In genomic region chr16:88372034-88372433, GRCm38 (mm10) we compare ENCODE assay signal across 9 mouse cellular contexts.
DNase-seq lines count a peak whose midpoint lies in the region; ATAC-seq and TF ChIP-seq lines count a peak whose summit lies in the region.
"Had no signal": no experiment of that assay in that cellular context is flagged by ENCODE, and none has a peak within 500 bp of the region (broad histone marks: within the 10 kb centered on the region; RNA-seq: fewer than 3 reads in every experiment).

No protein-coding gene starts in this region.

- no peaks in the 10 kb centered on the region for H3K36me3 ChIP-seq in neural tube, embryonic 11.5 days (ENCODE audit: control insufficient read depth, insufficient read depth, low read length)
- H3K36me3 ChIP-seq in neural tube, embryonic 15.5 days = no peaks in the 10 kb centered on the region
- H3K36me3 ChIP-seq in forebrain, embryonic 11.5 days (ENCODE audit: control insufficient read depth, insufficient read depth, low read length) = no peaks in the 10 kb centered on the region
- no peaks in the 10 kb centered on the region for H3K36me3 ChIP-seq in limb, embryonic 11.5 days (ENCODE audit: control insufficient read depth, insufficient read depth, low read length)
- H3K36me3 ChIP-seq: liver, embryonic 15.5 days had no signal

- H3K4me2 ChIP-seq in neural tube, embryonic 11.5 days (ENCODE audit: low read depth) = no peak overlapping the region
- H3K4me2 ChIP-seq in neural tube, embryonic 15.5 days = no peak overlapping the region
- no peak overlapping the region for H3K4me2 ChIP-seq in forebrain, embryonic 11.5 days (ENCODE audit: low read depth, low read length, severe bottlenecking)
- no peak overlapping the region for H3K4me2 ChIP-seq in limb, embryonic 11.5 days (ENCODE audit: low read depth, severe bottlenecking)
- H3K4me2 ChIP-seq: liver, embryonic 15.5 days had no signal

- no peak overlapping the region for H3K4me3 ChIP-seq in neural tube, embryonic 11.5 days (ENCODE audit: low read depth, low read length)
- H3K4me3 ChIP-seq in neural tube, embryonic 15.5 days (replicated peaks) = no peak overlapping the region
- no peak overlapping the region for H3K4me3 ChIP-seq in forebrain, embryonic 11.5 days (ENCODE audit: low read depth, low read length)
- no peak overlapping the region for H3K4me3 ChIP-seq in limb, embryonic 11.5 days (ENCODE audit: low read depth, low read length)
- H3K4me3 ChIP-seq: liver, embryonic 15.5 days had no signal

- no peaks in the 10 kb centered on the region for H3K9me3 ChIP-seq in neural tube, embryonic 11.5 days (ENCODE audit: control insufficient read depth, low read length)
- H3K9me3 ChIP-seq in neural tube, embryonic 15.5 days (replicated peaks) = no peaks in the 10 kb centered on the region
- H3K9me3 ChIP-seq in forebrain, embryonic 11.5 days (ENCODE audit: control insufficient read depth, low read length) = no peaks in the 10 kb centered on the region
- H3K9me3 ChIP-seq in limb, embryonic 11.5 days (ENCODE audit: control insufficient read depth, low read length) = no peaks in the 10 kb centered on the region
- H3K9me3 ChIP-seq: liver, embryonic 15.5 days had no signal

- H3K4me1 ChIP-seq in neural tube, embryonic 11.5 days (ENCODE audit: control insufficient read depth, insufficient read depth, low read length) = no peaks in the 10 kb centered on the region
- H3K4me1 ChIP-seq in neural tube, embryonic 15.5 days = no peaks in the 10 kb centered on the region
- H3K4me1 ChIP-seq in forebrain, embryonic 11.5 days (replicated peaks; ENCODE audit: control insufficient read depth, insufficient read depth, low read length) = no peaks in the 10 kb centered on the region
- no peaks in the 10 kb centered on the region for H3K4me1 ChIP-seq in limb, embryonic 11.5 days (ENCODE audit: control insufficient read depth, insufficient read depth, low read length)
- H3K4me1 ChIP-seq: liver, embryonic 15.5 days had no signal

- no peak overlapping the region for H3K27ac ChIP-seq in neural tube, embryonic 11.5 days (ENCODE audit: low read depth, low read length)
- no peak overlapping the region for H3K27ac ChIP-seq in neural tube, embryonic 15.5 days (replicated peaks)
- no peak overlapping the region for H3K27ac ChIP-seq in forebrain, embryonic 11.5 days (ENCODE audit: low read depth, low read length)
- no peak overlapping the region for H3K27ac ChIP-seq in limb, embryonic 11.5 days (replicated peaks; ENCODE audit: low read depth, low read length)
- H3K27ac ChIP-seq: liver, embryonic 15.5 days had no signal

- DNase-seq in neural tube, embryonic 11.5 days (ENCODE audit: low spot score) = peak; percentile 49
- peak; percentile 86 for DNase-seq in brain, embryonic 14.5 days (ENCODE audit: low read depth)
- peak; percentile 56 for DNase-seq in forebrain, embryonic 11.5 days (ENCODE audit: low spot score)
- peak; percentile 61 for DNase-seq in kidney, adult 9 months
- peak; percentile 54 for DNase-seq in limb, embryonic 11.5 days (ENCODE audit: low spot score)
- DNase-seq in right cerebral cortex, postnatal 10 days (ENCODE audit: low spot score in 2 of 2) = peak; percentile 22 to 27
- DNase-seq in heart, postnatal 25 days (ENCODE audit: low spot score) = no peak

- H3K27me3 ChIP-seq in neural tube, embryonic 11.5 days (ENCODE audit: control insufficient read depth, insufficient read depth, low read length) = no peaks in the 10 kb centered on the region
- no peaks in the 10 kb centered on the region for H3K27me3 ChIP-seq in neural tube, embryonic 15.5 days (replicated peaks)
- H3K27me3 ChIP-seq in forebrain, embryonic 11.5 days (ENCODE audit: control insufficient read depth, insufficient read depth, low read length) = no peaks in the 10 kb centered on the region
- H3K27me3 ChIP-seq in limb, embryonic 11.5 days (ENCODE audit: control insufficient read depth, insufficient read depth, low read length) = no peaks in the 10 kb centered on the region
- H3K27me3 ChIP-seq: liver, embryonic 15.5 days had no signal

- intact Hi-C loops in heart, postnatal 25 days (cut with DNase I) = no loop called here

- H3K9ac ChIP-seq in neural tube, embryonic 11.5 days (ENCODE audit: low read length) = no peak overlapping the region
- no peak overlapping the region for H3K9ac ChIP-seq in neural tube, embryonic 15.5 days (replicated peaks)
- H3K9ac ChIP-seq in forebrain, embryonic 11.5 days (ENCODE audit: low read length) = no peak overlapping the region
- no peak overlapping the region for H3K9ac ChIP-seq in limb, embryonic 11.5 days (ENCODE audit: low read length)
- H3K9ac ChIP-seq: liver, embryonic 15.5 days had no signal

- ATAC-seq in neural tube, embryonic 11.5 days (ENCODE audit: insufficient read depth, low FRiP score, low TSS enrichment) = peak; percentile 82
- ATAC-seq in neural tube, embryonic 15.5 days (ENCODE audit: low FRiP score) = no peak
- ATAC-seq in forebrain, embryonic 11.5 days (replicated peaks; ENCODE audit: low FRiP score) = peak; percentile 89
- ATAC-seq in limb, embryonic 11.5 days (ENCODE audit: insufficient number of reproducible peaks, low FRiP score, low TSS enrichment, low read depth) = peak; percentile 63; the same call in 1 of the 2 replicates

- no peak for TF ChIP-seq POLR2A in brain, embryonic 14.5 days (IDR thresholded peaks at IDR 0.05; ENCODE audit: borderline replicate concordance, extremely low read depth, insufficient read depth, insufficient read length, poor library complexity, severe bottlenecking)

- WGBS in neural tube, embryonic 11.5 days = 38% methylated on average over 7 of the region's 7 CpGs
- WGBS in neural tube, embryonic 15.5 days = 40% methylated on average over 7 of the region's 7 CpGs
- 26% methylated on average over 7 of the region's 7 CpGs for WGBS in forebrain, embryonic 11.5 days
- WGBS in limb, embryonic 11.5 days = 38% methylated on average over 7 of the region's 7 CpGs

- TF ChIP-seq CTCF in brain, embryonic 14.5 days (IDR thresholded peaks at IDR 0.05; ENCODE audit: borderline replicate concordance, extremely low read depth, insufficient read depth, insufficient read length) = peak; percentile 68; the same call in 1 of the 2 replicates
